Mouse (Mus musculus) MEL (cell line): ENCODE results near the gene Cd9. TPM values are rescaled to one million over a fixed set of nuclear protein-coding genes. Genes with fewer than 3 reads are reported as not detected.

Source experiments
- DNase-seq: peaks from one replicate; pipeline ENCODE4 v3.0.0; 2011; ENCODE audit warnings: low read depth, low spot score
- H3K27ac ChIP-seq: 2 replicates; pipeline ENCODE4 v1.5.1; 2012; ENCODE audit warnings: low read depth, mild to moderate bottlenecking, control low read depth, low read length, moderate library complexity; ENCODE audit not compliant: control insufficient read depth
- H3K27me3 ChIP-seq, 2 experiments: fragments of 150-350 bp in 1 of 2; sonication (generic) in 1 of 2; 2 replicates each; pipeline ENCODE4 v1.6.1; 2012; ENCODE audit warnings: low read length in 2 of 2, mild to moderate bottlenecking in 2 of 2, improper control_type of control experiment in 1 of 2, moderate library complexity in 1 of 2; ENCODE audit not compliant: insufficient read depth in 2 of 2, control insufficient read depth in 1 of 2
- H3K36me3 ChIP-seq, 2 experiments: 2 replicates each; pipeline ENCODE4 v1.6.1; 2012 to 2014; ENCODE audit warnings: low read length in 2 of 2, improper control_type of control experiment in 1 of 2, inconsistent platforms in 1 of 2, mild to moderate bottlenecking in 1 of 2; ENCODE audit not compliant: insufficient read depth in 2 of 2, control insufficient read depth in 1 of 2
- H3K4me1 ChIP-seq, 2 experiments: fragments of 150-350 bp in 1 of 2; sonication (generic) in 1 of 2; 2 replicates each; pipeline ENCODE4 v1.6.1; 2012; ENCODE audit warnings: low read length in 2 of 2, improper control_type of control experiment in 1 of 2, mild to moderate bottlenecking in 1 of 2; ENCODE audit not compliant: insufficient read depth in 2 of 2, control insufficient read depth in 1 of 2
- H3K4me3 ChIP-seq, 2 experiments: fragments of 150-350 bp in 1 of 2; sonication (generic) in 1 of 2; 2 replicates each; pipeline ENCODE4 v1.5.1; 2012; ENCODE audit warnings: low read depth in 2 of 2, low read length in 2 of 2, mild to moderate bottlenecking in 2 of 2, moderate library complexity in 2 of 2, control low read depth in 1 of 2, improper control_type of control experiment in 1 of 2; ENCODE audit not compliant: control insufficient read depth in 1 of 2, insufficient read depth in 1 of 2
- H3K79me2 ChIP-seq: 2 replicates; pipeline ENCODE4 v1.6.1; 2012; ENCODE audit warnings: mild to moderate bottlenecking, low read length, moderate library complexity; ENCODE audit not compliant: control insufficient read depth, poor library complexity, insufficient read depth
- H3K9ac ChIP-seq: 2 replicates; pipeline ENCODE4 v1.6.1; 2012; ENCODE audit warnings: low read depth, mild to moderate bottlenecking, control low read depth, low read length, moderate library complexity; ENCODE audit not compliant: control insufficient read depth, poor library complexity, severe bottlenecking
- H3K9me3 ChIP-seq: fragments of 150-350 bp; sonication (generic); replicated peaks from 2 replicates; pipeline ENCODE4 v1.6.1; 2012; ENCODE audit warnings: mild to moderate bottlenecking, low read length, improper control_type of control experiment, moderate library complexity; ENCODE audit not compliant: insufficient read depth
- BHLHE40 ChIP-seq: IDR thresholded peaks from 2 replicates; pipeline ENCODE4 v1.6.1; 2012; ENCODE audit warnings: low read depth, mild to moderate bottlenecking, inconsistent platforms, low read length, improper control_type of control experiment, borderline replicate concordance
- CHD1 ChIP-seq: IDR thresholded peaks from 2 replicates; pipeline ENCODE4 v1.6.1; 2012; ENCODE audit warnings: low read depth, mild to moderate bottlenecking, inconsistent platforms, low read length, improper control_type of control experiment
- CTCF ChIP-seq, 3 experiments: IDR thresholded peaks in 2 of 3; conservative IDR thresholded peaks in 1 of 3; 2 replicates each; pipeline ENCODE4 v1.5.1; 2011 to 2012; ENCODE audit warnings: low read length in 3 of 3, low read depth in 2 of 3, mild to moderate bottlenecking in 2 of 3, improper control_type of control experiment in 1 of 3, inconsistent platforms in 1 of 3, mixed read lengths in 1 of 3, moderate library complexity in 1 of 3; ENCODE audit not compliant: control insufficient read depth in 1 of 3, insufficient read depth in 1 of 3, poor library complexity in 1 of 3, severe bottlenecking in 1 of 3
- E2F4 ChIP-seq: IDR thresholded peaks from 2 replicates; pipeline ENCODE4 v1.6.1; 2011; ENCODE audit warnings: low read depth, low read length, improper control_type of control experiment, borderline replicate concordance
- ELF1 ChIP-seq: IDR thresholded peaks from 2 replicates; pipeline ENCODE4 v1.6.1; 2014; ENCODE audit warnings: low read depth, mild to moderate bottlenecking, inconsistent platforms, low read length, improper control_type of control experiment, moderate library complexity
- GABPA ChIP-seq: IDR thresholded peaks from 2 replicates; pipeline ENCODE4 v1.6.1; 2012; ENCODE audit warnings: low read depth, mild to moderate bottlenecking, inconsistent platforms, low read length, improper control_type of control experiment, moderate library complexity
- GATA1 ChIP-seq: IDR thresholded peaks from 2 replicates; pipeline ENCODE4 v1.6.1; 2011; ENCODE audit warnings: low read depth, low read length, improper control_type of control experiment
- JUND ChIP-seq: IDR thresholded peaks from 2 replicates; pipeline ENCODE4 v1.6.1; 2011; ENCODE audit warnings: low read depth, mild to moderate bottlenecking, improper control_type of control experiment, low read length
- MAFK ChIP-seq: IDR thresholded peaks from 2 replicates; pipeline ENCODE4 v1.6.1; 2011; ENCODE audit warnings: low read depth, mild to moderate bottlenecking, low read length, improper control_type of control experiment, borderline replicate concordance
- MAX ChIP-seq: IDR thresholded peaks from 2 replicates; pipeline ENCODE4 v1.6.1; 2011; ENCODE audit warnings: low read length, improper control_type of control experiment
- MAZ ChIP-seq: IDR thresholded peaks from 2 replicates; pipeline ENCODE4 v1.6.1; 2012; ENCODE audit warnings: low read depth, mild to moderate bottlenecking, inconsistent platforms, low read length, improper control_type of control experiment
- MEF2A ChIP-seq: IDR thresholded peaks from 2 replicates; pipeline ENCODE4 v1.6.1; 2014; ENCODE audit warnings: low read depth, mild to moderate bottlenecking, inconsistent platforms, low read length, improper control_type of control experiment; ENCODE audit not compliant: poor library complexity, insufficient replicate concordance, severe bottlenecking; ENCODE audit errors: extremely low read depth
- MXI1 ChIP-seq: IDR thresholded peaks from 2 replicates; pipeline ENCODE4 v1.6.1; 2011; ENCODE audit warnings: mild to moderate bottlenecking, low read depth, low read length, improper control_type of control experiment
- MYB ChIP-seq: IDR thresholded peaks from 2 replicates; pipeline ENCODE4 v1.6.1; 2011; ENCODE audit warnings: mild to moderate bottlenecking, low read depth, low read length, improper control_type of control experiment
- MYC ChIP-seq: IDR thresholded peaks from 2 replicates; pipeline ENCODE4 v1.6.1; 2011; ENCODE audit warnings: low read depth, mild to moderate bottlenecking, low read length, improper control_type of control experiment, moderate library complexity
- NELFE ChIP-seq: IDR thresholded peaks from 2 replicates; pipeline ENCODE4 v1.6.1; 2011; ENCODE audit warnings: low read depth, low read length, improper control_type of control experiment
- POLR2A ChIP-seq, 2 experiments: IDR thresholded peaks; 2 replicates each; pipeline ENCODE4 v1.6.1; 2011 to 2012; ENCODE audit warnings: low read length in 2 of 2, mild to moderate bottlenecking in 2 of 2, control low read depth in 1 of 2, improper control_type of control experiment in 1 of 2, low read depth in 1 of 2, moderate library complexity in 1 of 2; ENCODE audit not compliant: control insufficient read depth in 1 of 2, insufficient read depth in 1 of 2, poor library complexity in 1 of 2
- POLR2AphosphoS2 ChIP-seq: IDR thresholded peaks from 2 replicates; pipeline ENCODE4 v1.6.1; 2011; ENCODE audit warnings: low read length, improper control_type of control experiment
- POLR2AphosphoS5 ChIP-seq: IDR thresholded peaks from 2 replicates; pipeline ENCODE4 v1.6.1; 2012; ENCODE audit warnings: low read depth, borderline replicate concordance, mild to moderate bottlenecking, inconsistent platforms, low read length, moderate library complexity, mixed read lengths
- RAD21 ChIP-seq: IDR thresholded peaks from 2 replicates; pipeline ENCODE4 v1.6.1; 2011; ENCODE audit warnings: mild to moderate bottlenecking, low read depth, low read length, improper control_type of control experiment
- SMC3 ChIP-seq: IDR thresholded peaks from 2 replicates; pipeline ENCODE4 v1.6.1; 2011; ENCODE audit warnings: low read depth, low read length, improper control_type of control experiment
- TAL1 ChIP-seq: IDR thresholded peaks from 2 replicates; pipeline ENCODE4 v1.6.1; 2012; ENCODE audit warnings: mild to moderate bottlenecking, inconsistent platforms, low read length, moderate library complexity, mixed read lengths
- TBP ChIP-seq: IDR thresholded peaks from 2 replicates; pipeline ENCODE4 v1.8.0; 2011; ENCODE audit warnings: low read depth, low read length, improper control_type of control experiment
- TCF12 ChIP-seq: IDR thresholded peaks from 2 replicates; pipeline ENCODE4 v1.6.1; 2014; ENCODE audit warnings: low read depth, mild to moderate bottlenecking, inconsistent platforms, low read length, improper control_type of control experiment, moderate library complexity
- USF1 ChIP-seq: IDR thresholded peaks from 2 replicates; pipeline ENCODE4 v1.6.1; 2014; ENCODE audit warnings: low read depth, mild to moderate bottlenecking, inconsistent platforms, low read length, improper control_type of control experiment, moderate library complexity
- USF2 ChIP-seq, 2 experiments: IDR thresholded peaks; 2 replicates each; pipeline ENCODE4 v1.6.1; 2011 to 2012; ENCODE audit warnings: improper control_type of control experiment in 2 of 2, low read length in 2 of 2, borderline replicate concordance in 1 of 2, inconsistent platforms in 1 of 2, low read depth in 1 of 2, mild to moderate bottlenecking in 1 of 2; ENCODE audit not compliant: insufficient read depth in 1 of 2
- ZC3H11A ChIP-seq: IDR thresholded peaks from 2 replicates; pipeline ENCODE4 v1.6.1; 2012; ENCODE audit warnings: low read depth, mild to moderate bottlenecking, inconsistent platforms, low read length, improper control_type of control experiment
- ZKSCAN1 ChIP-seq: IDR thresholded peaks from 2 replicates; pipeline ENCODE4 v1.6.1; 2012; ENCODE audit warnings: low read depth, mild to moderate bottlenecking, inconsistent platforms, low read length, improper control_type of control experiment, moderate library complexity
- ZMIZ1 ChIP-seq: IDR thresholded peaks from 2 replicates; pipeline ENCODE4 v1.6.1; 2012; ENCODE audit warnings: low read depth, mild to moderate bottlenecking, inconsistent platforms, low read length, improper control_type of control experiment, moderate library complexity
- polyA plus RNA-seq, 2 experiments: library from polyadenylated mRNA; stranded (reverse) in 1 of 2; unstranded in 1 of 2; fragments of >175 nt in 1 of 2; fragments of >200 nt in 1 of 2; gene quantifications; 2 replicates each; pipeline versions ENCODE4 v1.2.1 to v1.2.4; 2012; ENCODE audit warnings: low replicate concordance in 2 of 2, low read depth in 1 of 2; ENCODE audit not compliant: insufficient read length in 2 of 2, insufficient read depth in 1 of 2, missing spikeins in 1 of 2
- total RNA-seq: library from RNA; depleted of rRNA; stranded (reverse); fragments of 300-350 nt; gene quantifications from 2 replicates; pipeline ENCODE4 v1.2.3, GENCODE M21; 2012

Gene Cd9
- total and polyA plus RNA-seq, 3 experiments = 3.6 to 10.9 TPM; not detected in 1

DNA sequence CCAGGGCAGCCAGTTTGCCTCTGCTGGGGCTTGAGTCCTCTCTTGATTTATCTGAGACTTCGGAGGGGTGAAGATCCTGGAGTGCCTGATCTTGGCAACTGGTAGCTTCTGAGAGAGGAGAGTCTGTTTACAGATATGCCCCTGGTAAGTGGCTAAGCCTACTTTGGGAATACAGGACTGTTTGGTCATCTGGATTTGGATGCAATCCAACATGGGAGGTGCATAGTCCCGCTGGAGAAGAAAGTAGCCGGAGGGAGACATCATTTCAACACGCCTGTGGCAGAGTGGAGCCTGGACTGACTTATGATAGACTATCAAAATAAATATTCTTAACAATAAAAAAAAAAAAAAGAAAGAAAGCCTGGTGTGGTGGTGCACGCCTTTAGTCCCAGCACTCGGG lies 64.8 kb downstream of the Cd9 start:
- Histone ChIP-seq H3K27me3 (no peaks in the 10 kb centered on the region), H3K27ac (no peak overlapping the region), H3K9me3 (no peaks in the 10 kb centered on the region), H3K4me1 (peaks cover 6 to 8% of the 10 kb centered on the region in 2 experiments), H3K79me2 (no peaks in the 10 kb centered on the region), H3K36me3 (peaks cover 0 to 7% of the 10 kb centered on the region in 2 experiments; a peak in 2 of 4 replicates), H3K4me3 (no peak overlapping the region), H3K9ac (no peak overlapping the region)
- no peak for DNase-seq
- no peak for TF ChIP-seq TBP

GRCm38 (mm10) chr6:125426383-125427360 lies 67.9 kb downstream of the Cd9 start:
- Histone ChIP-seq H3K36me3 (peaks cover 0 to 7% of the 10 kb centered on the region in 2 experiments; a peak in 2 of 4 replicates), H3K9me3 (no peaks in the 10 kb centered on the region), H3K27me3 (no peaks in the 10 kb centered on the region), H3K4me3 (peak overlapping the region; percentile 52 to 55), H3K9ac (peak overlapping the region; percentile 55), H3K27ac (no peak overlapping the region), H3K4me1 (peaks cover 10 to 14% of the 10 kb centered on the region in 2 experiments), H3K79me2 (no peaks in the 10 kb centered on the region)
- DNase-seq = peak; percentile 84
- TF ChIP-seq USF2 (IDR thresholded peaks at IDR 0.05; ENCODE audit: borderline replicate concordance in 1 of 2, insufficient read depth in 1 of 2, low read depth in 1 of 2, low read length in 2 of 2) = no peak
- TF ChIP-seq POLR2AphosphoS2 = no peak
- TF ChIP-seq TAL1 = no peak
- TF ChIP-seq BHLHE40 = no peak
- no peak for TF ChIP-seq MAFK
- peak; percentile 62 for TF ChIP-seq GATA1
- TF ChIP-seq CTCF (IDR thresholded peaks at IDR 0.05 in 2 of 3, conservative IDR thresholded peaks at IDR 0.05 in 1 of 3; ENCODE audit: control insufficient read depth in 1 of 3, insufficient read depth in 1 of 3, low read depth in 2 of 3, low read length in 3 of 3, poor library complexity in 1 of 3, severe bottlenecking in 1 of 3) = peak; percentile 75 to 95 (median 89)
- TF ChIP-seq POLR2A (IDR thresholded peaks at IDR 0.05; ENCODE audit: control insufficient read depth in 1 of 2, insufficient read depth in 1 of 2, low read depth in 1 of 2, low read length in 2 of 2, poor library complexity in 1 of 2) = no peak
- no peak for TF ChIP-seq MYB
- peak; percentile 51 for TF ChIP-seq ZC3H11A
- peak; percentile 54 for TF ChIP-seq RAD21
- TF ChIP-seq MXI1 = peak; percentile 35; the same call in 1 of the 2 replicates
- no peak; the same call in 1 of the 2 replicates for TF ChIP-seq ZKSCAN1
- no peak for TF ChIP-seq TCF12
- TF ChIP-seq NELFE = no peak
- TF ChIP-seq USF1 = no peak
- no peak; the same call in 1 of the 2 replicates for TF ChIP-seq E2F4
- peak; percentile 34; the same call in 1 of the 2 replicates for TF ChIP-seq MAX
- no peak for TF ChIP-seq POLR2AphosphoS5
- TF ChIP-seq CHD1 = no peak
- TF ChIP-seq ZMIZ1 = no peak
- TF ChIP-seq MAZ = peak; percentile 65; the same call in 1 of the 2 replicates
- peak; percentile 41; the same call in 1 of the 2 replicates for TF ChIP-seq JUND
- TF ChIP-seq MEF2A = no peak
- TF ChIP-seq GABPA = 0 out of 2 replicates have a peak, but pooled peaks have one; percentile 17
- no peak for TF ChIP-seq MYC
- peak; percentile 84 for TF ChIP-seq SMC3
- 0 out of 2 replicates have a peak, but pooled peaks have one; percentile 31 for TF ChIP-seq ELF1
